Mouse (Mus musculus): ENCODE measurements around the gene Tmie. TPM values are rescaled to one million over a fixed set of nuclear protein-coding genes. Genes with fewer than 3 reads are reported as not detected.

Tmie gene
- polyA plus RNA-seq, 1 experiment, result 1.6 TPM

GRCm38 (mm10) chr9:110914631-110915236 lies 34.8 kb upstream of the Tmie start:
- H3K9me3 ChIP-seq (replicated peaks; ENCODE audit: control insufficient read depth, insufficient read depth, low read length, poor library complexity, severe bottlenecking), result no peaks in the 10 kb centered on the region
- H3K4me3 ChIP-seq (ENCODE audit: low read depth, low read length), result peak overlapping the region; percentile 28
- H3K9ac ChIP-seq (ENCODE audit: low read depth, poor library complexity, severe bottlenecking), result 0 out of 2 replicates have a peak overlapping the region, but pooled peaks have one; percentile 8
- H3K27ac ChIP-seq (ENCODE audit: insufficient read depth, low read length), result no peak overlapping the region
- no peak for TF ChIP-seq EP300 (IDR thresholded peaks at IDR 0.05; ENCODE audit: insufficient read depth, low read depth, low read length)
- TF ChIP-seq CTCF (IDR thresholded peaks at IDR 0.05; ENCODE audit: low read depth, low read length), result no peak
- TF ChIP-seq POLR2A (IDR thresholded peaks at IDR 0.05; ENCODE audit: insufficient read depth, low read length), result no peak
- no peaks in the 10 kb centered on the region for H3K4me1 ChIP-seq (ENCODE audit: control insufficient read depth, insufficient read depth, low read length)
- no peaks in the 10 kb centered on the region for H3K27me3 ChIP-seq (ENCODE audit: control insufficient read depth, insufficient read depth, low read length, poor library complexity, severe bottlenecking)
- no peaks in the 10 kb centered on the region for H3K36me3 ChIP-seq (ENCODE audit: control insufficient read depth, insufficient read depth, low read length, poor library complexity, severe bottlenecking)

GRCm38 (mm10) chr9:110909371-110909967 lies 29.6 kb upstream of the Tmie start:
- H3K4me1 ChIP-seq (ENCODE audit: control insufficient read depth, insufficient read depth, low read length), result no peaks in the 10 kb centered on the region
- H3K27me3 ChIP-seq (ENCODE audit: control insufficient read depth, insufficient read depth, low read length, poor library complexity, severe bottlenecking), result no peaks in the 10 kb centered on the region
- TF ChIP-seq POLR2A (IDR thresholded peaks at IDR 0.05; ENCODE audit: insufficient read depth, low read length) (no peak), EP300 (IDR thresholded peaks at IDR 0.05; ENCODE audit: insufficient read depth, low read depth, low read length) (no peak), CTCF (IDR thresholded peaks at IDR 0.05; ENCODE audit: low read depth, low read length) (no peak)
- H3K9me3 ChIP-seq (replicated peaks; ENCODE audit: control insufficient read depth, insufficient read depth, low read length, poor library complexity, severe bottlenecking), result peaks cover 2% of the 10 kb centered on the region; the same call in 1 of the 2 replicates
- H3K27ac ChIP-seq (ENCODE audit: insufficient read depth, low read length), result no peak overlapping the region
- H3K4me3 ChIP-seq (ENCODE audit: low read depth, low read length), result no peak overlapping the region
- H3K9ac ChIP-seq (ENCODE audit: low read depth, poor library complexity, severe bottlenecking), result no peak overlapping the region
- no peaks in the 10 kb centered on the region for H3K36me3 ChIP-seq (ENCODE audit: control insufficient read depth, insufficient read depth, low read length, poor library complexity, severe bottlenecking)

DNA sequence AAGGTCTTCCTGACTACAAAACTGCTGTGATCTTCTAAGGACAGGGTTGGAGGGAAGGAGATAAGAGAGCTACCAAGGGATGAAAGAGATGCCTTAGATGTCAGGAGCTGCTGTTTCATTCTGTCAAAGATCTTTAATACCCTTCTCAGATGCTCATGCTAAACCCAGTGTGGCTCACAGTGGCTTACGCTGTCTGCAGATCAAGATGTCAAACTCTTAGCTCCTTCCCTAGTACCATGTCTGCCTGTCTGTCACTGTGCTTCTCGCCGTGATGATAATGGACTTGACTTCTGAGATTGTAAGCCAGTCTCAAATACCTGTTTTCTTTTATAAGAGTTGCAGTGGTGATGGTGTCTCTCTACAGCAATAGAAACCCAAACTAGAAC lies 28.7 kb upstream of the Tmie start:
- H3K4me3 ChIP-seq (ENCODE audit: low read depth, low read length), result no peak overlapping the region
- no peak for TF ChIP-seq CTCF (IDR thresholded peaks at IDR 0.05; ENCODE audit: low read depth, low read length)
- no peak for TF ChIP-seq EP300 (IDR thresholded peaks at IDR 0.05; ENCODE audit: insufficient read depth, low read depth, low read length)
- no peak for TF ChIP-seq POLR2A (IDR thresholded peaks at IDR 0.05; ENCODE audit: insufficient read depth, low read length)
- H3K4me1 ChIP-seq (ENCODE audit: control insufficient read depth, insufficient read depth, low read length), result no peaks in the 10 kb centered on the region
- H3K27me3 ChIP-seq (ENCODE audit: control insufficient read depth, insufficient read depth, low read length, poor library complexity, severe bottlenecking), result no peaks in the 10 kb centered on the region
- H3K9me3 ChIP-seq (replicated peaks; ENCODE audit: control insufficient read depth, insufficient read depth, low read length, poor library complexity, severe bottlenecking), result peaks cover 2% of the 10 kb centered on the region; the same call in 1 of the 2 replicates
- no peak overlapping the region for H3K9ac ChIP-seq (ENCODE audit: low read depth, poor library complexity, severe bottlenecking)
- no peaks in the 10 kb centered on the region for H3K36me3 ChIP-seq (ENCODE audit: control insufficient read depth, insufficient read depth, low read length, poor library complexity, severe bottlenecking)
- no peak overlapping the region for H3K27ac ChIP-seq (ENCODE audit: insufficient read depth, low read length)

DNA sequence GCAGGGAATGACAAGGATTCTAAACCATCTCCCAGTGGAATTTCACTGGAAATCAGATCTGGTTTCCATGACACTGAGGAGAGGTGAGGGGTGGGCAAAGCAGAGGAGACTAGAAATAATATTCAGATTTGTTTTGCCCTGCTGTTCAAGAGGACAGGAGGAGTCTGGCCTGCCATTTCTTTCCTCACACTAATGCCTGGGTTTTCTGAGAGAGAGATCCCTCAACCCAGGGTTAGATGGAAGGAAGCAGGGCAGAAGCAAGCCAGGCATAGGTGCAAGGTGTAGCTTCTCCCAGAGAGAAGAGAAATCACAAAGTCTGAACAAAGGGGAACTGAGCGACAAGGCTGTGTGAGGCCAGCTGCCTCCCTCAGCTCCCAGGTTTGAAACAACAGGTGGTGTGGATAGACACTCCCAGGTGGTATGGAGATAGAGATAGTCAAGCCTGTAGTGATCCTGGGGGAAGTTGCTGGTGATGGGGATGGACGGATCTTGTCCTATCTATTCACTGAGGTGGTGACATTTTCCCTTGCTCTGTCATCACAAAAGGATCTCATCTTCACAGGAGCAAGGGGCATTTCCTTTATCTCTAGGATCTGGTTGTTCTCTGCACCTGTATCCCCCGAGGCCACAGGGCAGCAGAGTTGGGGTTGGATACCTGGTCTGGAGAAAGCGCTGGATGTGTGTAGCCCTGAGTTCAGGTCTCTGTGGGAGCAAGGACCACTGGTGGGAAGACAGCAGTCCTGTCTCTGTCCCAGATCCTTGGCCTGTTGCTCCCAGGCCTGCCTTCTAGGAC lies 28.1 kb upstream of the Tmie start:
- no peaks in the 10 kb centered on the region for H3K36me3 ChIP-seq (ENCODE audit: control insufficient read depth, insufficient read depth, low read length, poor library complexity, severe bottlenecking)
- H3K27me3 ChIP-seq (ENCODE audit: control insufficient read depth, insufficient read depth, low read length, poor library complexity, severe bottlenecking), result no peaks in the 10 kb centered on the region
- H3K9me3 ChIP-seq (replicated peaks; ENCODE audit: control insufficient read depth, insufficient read depth, low read length, poor library complexity, severe bottlenecking), result peaks cover 2% of the 10 kb centered on the region; the same call in 1 of the 2 replicates
- H3K4me3 ChIP-seq (ENCODE audit: low read depth, low read length), result no peak overlapping the region
- no peak for TF ChIP-seq EP300 (IDR thresholded peaks at IDR 0.05; ENCODE audit: insufficient read depth, low read depth, low read length)
- no peak for TF ChIP-seq CTCF (IDR thresholded peaks at IDR 0.05; ENCODE audit: low read depth, low read length)
- no peak for TF ChIP-seq POLR2A (IDR thresholded peaks at IDR 0.05; ENCODE audit: insufficient read depth, low read length)
- H3K27ac ChIP-seq (ENCODE audit: insufficient read depth, low read length), result no peak overlapping the region
- H3K9ac ChIP-seq (ENCODE audit: low read depth, poor library complexity, severe bottlenecking), result no peak overlapping the region
- no peaks in the 10 kb centered on the region for H3K4me1 ChIP-seq (ENCODE audit: control insufficient read depth, insufficient read depth, low read length)

- no peak overlapping the region for H3K9ac ChIP-seq (ENCODE audit: low read depth, poor library complexity, severe bottlenecking)
- H3K36me3 ChIP-seq (ENCODE audit: control insufficient read depth, insufficient read depth, low read length, poor library complexity, severe bottlenecking), result no peaks in the 10 kb centered on the region
- no peaks in the 10 kb centered on the region for H3K4me1 ChIP-seq (ENCODE audit: control insufficient read depth, insufficient read depth, low read length)
- H3K27me3 ChIP-seq (ENCODE audit: control insufficient read depth, insufficient read depth, low read length, poor library complexity, severe bottlenecking), result no peaks in the 10 kb centered on the region
- no peak overlapping the region for H3K4me3 ChIP-seq (ENCODE audit: low read depth, low read length)
- no peak overlapping the region for H3K27ac ChIP-seq (ENCODE audit: insufficient read depth, low read length)
- H3K9me3 ChIP-seq (replicated peaks; ENCODE audit: control insufficient read depth, insufficient read depth, low read length, poor library complexity, severe bottlenecking), result peaks cover 2% of the 10 kb centered on the region; the same call in 1 of the 2 replicates
- TF ChIP-seq EP300 (IDR thresholded peaks at IDR 0.05; ENCODE audit: insufficient read depth, low read depth, low read length) (no peak), CTCF (IDR thresholded peaks at IDR 0.05; ENCODE audit: low read depth, low read length) (no peak)
Measured at GRCm38 (mm10) chr9:110907201-110907837, 27.4 kb upstream of the Tmie start.

Data from ES-Bruce4 (cell line).